Mouse (Mus musculus) neural tube, embryonic 10.5 days (tissue): Measurements from ENCODE around the gene Palm3.

ENCODE experiments used
- DNase-seq: peaks from one replicate; pipeline ENCODE4 v3.0.0-alpha.2; 2017; ENCODE audit warnings: low spot score; ENCODE audit errors: extremely low spot score

Palm3 gene

DNA sequence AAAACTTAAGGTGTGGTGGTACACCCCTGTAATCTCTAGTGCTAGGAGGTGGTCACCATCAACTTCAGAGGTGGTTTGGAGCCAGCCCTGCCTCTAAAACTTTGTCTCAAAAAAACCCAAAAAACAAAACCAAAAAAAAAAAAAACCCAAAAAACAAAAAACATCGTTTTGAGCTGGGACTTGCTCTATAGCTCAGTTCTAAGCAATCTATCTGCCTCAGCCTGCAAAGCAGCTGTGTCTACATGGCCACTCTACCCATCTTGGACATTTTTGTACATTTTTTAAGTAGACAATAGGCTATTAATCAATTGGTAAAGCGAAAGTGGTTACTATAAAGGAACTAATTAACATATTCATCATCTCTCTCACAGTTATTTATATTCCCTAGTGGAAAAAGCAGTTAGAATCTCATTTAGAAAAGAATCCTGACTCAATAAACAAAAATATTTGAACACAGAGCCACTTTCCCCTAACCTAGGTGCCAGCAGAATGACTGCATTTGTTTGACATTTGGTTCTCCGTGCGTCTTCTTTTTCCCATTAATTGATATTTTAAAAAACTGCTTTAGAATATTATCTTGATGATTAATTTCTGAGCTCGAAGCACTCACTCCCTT, 44.3 kb downstream of the Palm3 start:
- no peak for DNase-seq

DNA sequence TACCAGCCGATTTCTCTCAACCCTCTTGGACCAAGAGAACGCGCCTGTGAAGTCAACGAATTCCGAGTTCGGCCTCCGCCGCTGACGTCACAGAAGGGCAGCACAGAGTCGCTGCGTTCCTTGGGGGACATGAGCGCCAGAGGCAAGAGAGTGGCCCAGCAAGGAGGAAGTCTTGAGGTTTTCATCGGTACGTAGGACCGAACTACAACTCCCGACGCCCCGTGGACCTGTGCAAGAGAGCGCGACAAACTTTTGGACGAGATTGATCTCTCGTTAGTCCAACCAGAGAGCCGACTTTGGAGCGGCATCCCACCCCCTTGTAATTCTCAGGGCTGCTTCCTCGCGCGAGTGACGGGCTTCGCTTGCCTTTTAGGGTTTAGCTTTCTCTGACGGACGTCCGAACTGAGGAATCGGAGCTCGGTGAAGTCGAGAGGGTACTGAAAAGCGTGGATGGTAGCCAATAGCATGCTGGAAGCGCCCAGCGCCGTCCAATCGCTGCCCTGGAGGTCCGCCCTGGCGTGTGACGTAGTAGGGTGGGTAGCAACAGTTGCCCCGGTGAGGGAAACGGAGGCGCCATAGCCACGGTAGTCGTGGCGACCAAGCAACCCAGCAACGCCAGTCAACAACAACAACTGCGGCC, 45.1 kb downstream of the Palm3 start, which contains the start of gene Rfx1:
TSS of gene Rfx1 (plus strand) at position 544 of the 640 bp plus-strand sequence.
- peak; percentile 98 for DNase-seq

DNA sequence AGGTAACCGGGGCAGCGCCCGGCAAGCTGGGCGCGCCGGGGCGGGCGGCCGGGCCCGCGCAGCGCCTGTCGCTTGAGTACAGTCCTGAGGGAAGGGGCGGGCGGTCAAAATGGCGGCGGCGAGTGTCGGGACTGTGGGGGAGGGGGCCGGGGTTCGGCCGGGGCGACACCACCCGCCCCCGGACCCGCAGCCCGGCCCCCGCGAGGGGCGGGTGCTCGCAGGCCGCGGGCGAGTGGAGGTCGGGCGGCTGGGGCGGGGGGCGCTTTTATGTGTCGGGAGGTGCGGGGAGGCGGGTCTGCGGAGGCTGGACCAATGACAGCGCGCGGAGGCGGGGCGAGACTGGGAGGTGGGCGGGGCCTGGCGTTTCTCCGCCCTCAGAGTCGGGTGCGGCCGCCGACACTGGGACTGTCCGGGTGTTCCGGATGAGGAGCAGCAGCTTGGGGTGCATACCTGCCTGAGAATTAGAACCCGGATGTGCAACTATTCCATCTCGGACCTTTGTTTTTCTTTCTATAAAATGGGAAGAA, 45.8 kb downstream of the Palm3 start:
- peak; percentile 95 for DNase-seq

DNA sequence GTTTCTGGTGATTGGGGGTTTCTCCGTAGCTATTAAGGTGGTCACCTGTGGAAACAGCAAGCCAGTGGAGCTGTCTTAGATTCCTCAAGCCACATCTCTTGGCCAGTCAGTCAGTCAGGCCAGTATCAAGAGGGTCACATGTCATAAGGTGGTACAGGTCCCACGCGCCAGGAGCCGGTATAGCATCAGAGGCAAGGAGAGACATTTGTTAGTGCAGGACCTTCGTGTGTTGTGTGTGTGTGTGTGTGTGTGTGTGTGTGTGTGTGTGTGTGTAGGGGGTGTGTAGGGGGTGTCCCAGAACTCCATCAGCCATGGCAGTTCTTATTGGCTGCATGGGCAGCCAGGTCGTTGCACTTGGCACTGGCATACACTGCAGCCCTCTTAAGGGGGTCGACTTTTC, 46.6 kb downstream of the Palm3 start:
- DNase-seq = no peak

DNA sequence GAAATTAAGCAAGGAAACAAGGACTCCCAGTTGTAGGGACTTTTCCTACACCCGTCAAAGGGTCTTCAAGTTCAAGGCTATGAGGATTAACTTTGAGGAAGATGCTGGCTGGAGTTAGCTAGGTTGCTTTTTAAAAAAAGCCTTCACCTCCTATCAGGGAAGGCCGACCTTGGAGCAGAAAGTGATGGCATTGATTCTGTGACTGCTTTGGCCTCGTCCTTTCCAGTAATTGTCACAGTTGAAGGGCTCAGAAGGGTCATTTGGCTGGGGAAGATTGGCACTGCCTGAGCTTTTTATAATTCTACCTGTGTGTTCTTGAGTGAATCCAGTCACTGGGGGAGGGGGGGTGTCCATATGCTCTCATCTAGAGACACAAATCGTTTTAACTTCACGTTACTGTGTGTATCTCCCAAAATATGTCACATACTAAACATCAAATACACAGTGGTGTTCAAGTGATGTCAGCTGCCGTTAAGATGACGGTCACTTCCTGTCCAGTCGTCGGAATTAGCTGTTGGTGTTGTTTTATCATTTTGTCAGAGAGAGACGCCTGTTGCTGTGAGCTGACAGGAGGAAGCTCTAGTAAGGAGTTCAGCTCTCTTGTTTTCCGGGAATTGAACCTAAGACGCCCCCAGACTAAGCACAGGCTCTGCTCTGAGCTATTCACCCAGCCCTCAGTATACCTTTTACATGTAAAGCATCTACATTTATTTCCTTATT, 47.2 kb downstream of the Palm3 start:
- no peak for DNase-seq

- DNase-seq = no peak
Observed at GRCm38 (mm10) chr8:84069169-84069568, 47.9 kb downstream of the Palm3 start.

- no peak for DNase-seq
Observed at GRCm38 (mm10) chr8:84069750-84070149, 48.5 kb downstream of the Palm3 start.

DNA sequence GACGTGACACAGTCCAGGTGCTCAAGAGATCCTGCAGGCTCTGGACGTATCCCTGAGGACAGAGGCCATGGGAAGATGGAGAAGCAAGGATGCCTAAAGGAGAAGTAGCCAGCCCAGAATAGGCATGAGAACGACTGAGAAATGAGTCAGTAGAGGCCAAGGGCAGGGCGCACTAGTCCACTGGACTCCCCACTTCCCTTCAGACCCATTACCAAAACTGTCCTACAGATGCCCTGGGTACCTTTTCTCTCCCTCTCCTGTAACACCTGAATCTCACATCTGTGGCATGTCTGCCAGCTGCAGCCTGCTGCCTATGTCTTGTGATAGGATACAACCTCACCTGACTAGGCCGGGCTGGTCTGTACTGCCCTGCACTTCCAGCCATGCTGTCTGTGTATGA, 49.0 kb downstream of the Palm3 start:
- no peak for DNase-seq

GRCm38 (mm10) chr8:84070667-84071066, 49.4 kb downstream of the Palm3 start:
- no peak for DNase-seq

GRCm38 (mm10) chr8:84071921-84072320, 50.6 kb downstream of the Palm3 start:
- no peak for DNase-seq

- DNase-seq = no peak
Observed at GRCm38 (mm10) chr8:84072321-84072720, 51.0 kb downstream of the Palm3 start.

DNA sequence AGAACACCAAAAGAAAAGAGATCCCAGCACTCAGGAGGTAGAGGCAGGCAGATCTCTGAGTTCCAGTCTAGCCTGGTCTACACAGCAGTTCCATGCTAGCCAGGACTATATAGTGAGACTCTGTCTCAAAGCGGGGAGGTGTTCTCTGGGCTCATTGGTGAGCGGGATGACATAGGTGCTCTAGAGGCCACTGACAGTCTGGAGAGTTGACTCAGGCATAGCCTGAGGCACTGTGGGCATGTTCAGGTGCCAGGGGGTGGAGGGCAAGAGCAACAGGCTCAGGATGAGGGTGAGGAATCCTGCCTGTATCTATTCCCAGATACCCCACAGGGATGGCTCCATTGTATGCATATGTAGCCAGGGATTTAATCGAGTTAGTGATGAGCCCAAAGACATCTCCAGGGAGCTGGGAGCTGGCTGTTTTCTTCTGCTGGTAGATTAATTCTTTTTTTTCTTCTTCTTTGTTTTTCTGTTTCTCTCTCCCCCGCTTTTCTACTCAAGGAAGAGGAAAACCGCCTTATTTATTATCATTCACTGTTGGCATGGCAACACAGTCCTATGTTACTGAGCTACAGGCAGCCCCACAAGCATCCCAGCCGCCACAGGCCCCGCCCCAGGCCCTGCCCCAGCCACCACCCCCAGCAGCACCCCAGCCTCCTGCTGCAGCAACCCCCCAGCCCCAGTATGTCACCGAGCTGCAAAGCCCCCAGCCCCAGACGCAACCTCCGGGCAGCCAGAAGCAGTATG, 52.1 kb downstream of the Palm3 start:
- no peak for DNase-seq

- no peak for DNase-seq
Observed at GRCm38 (mm10) chr8:84076412-84076811, 55.1 kb downstream of the Palm3 start.

- no peak for DNase-seq
Observed at GRCm38 (mm10) chr8:84076849-84077248, 55.6 kb downstream of the Palm3 start.

- no peak for DNase-seq
Observed at GRCm38 (mm10) chr8:84079206-84079605, 57.9 kb downstream of the Palm3 start.
